Mouse (Mus musculus) cerebellum, postnatal 36 days (tissue): ENCODE measurements around the gene Prkcq.

Experiments
- DNase-seq, 2 experiments: peaks; one replicate each; pipeline ENCODE4 v3.0.0; 2021 to 2022; ENCODE audit warnings: mixed read lengths in 2 of 2

The Prkcq gene

GRCm38 (mm10) chr2:11224808-11225484 is 53.0 kb downstream of the Prkcq start:
- DNase-seq, result no peak

GRCm38 (mm10) chr2:11225485-11225876 is 53.6 kb downstream of the Prkcq start:
- DNase-seq, result no peak

DNA sequence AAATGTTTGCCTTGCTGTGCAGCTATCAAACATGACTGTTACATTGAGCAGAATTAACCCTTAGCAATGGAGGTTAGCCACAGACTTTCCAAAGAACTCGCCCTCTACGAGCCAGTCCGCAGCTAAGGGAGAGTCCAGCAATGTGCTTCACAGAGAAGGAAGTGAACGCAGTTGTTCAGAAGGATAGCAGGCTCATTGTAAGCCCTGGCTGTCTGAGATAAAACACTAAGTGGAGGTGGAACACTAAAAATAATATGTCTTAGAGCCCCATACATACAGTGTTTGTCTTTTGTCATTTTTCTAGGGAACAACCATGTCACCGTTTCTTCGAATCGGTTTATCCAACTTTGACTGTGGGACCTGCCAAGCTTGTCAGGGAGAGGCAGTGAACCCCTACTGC is 54.6 kb downstream of the Prkcq start:
- no peak for DNase-seq

DNA sequence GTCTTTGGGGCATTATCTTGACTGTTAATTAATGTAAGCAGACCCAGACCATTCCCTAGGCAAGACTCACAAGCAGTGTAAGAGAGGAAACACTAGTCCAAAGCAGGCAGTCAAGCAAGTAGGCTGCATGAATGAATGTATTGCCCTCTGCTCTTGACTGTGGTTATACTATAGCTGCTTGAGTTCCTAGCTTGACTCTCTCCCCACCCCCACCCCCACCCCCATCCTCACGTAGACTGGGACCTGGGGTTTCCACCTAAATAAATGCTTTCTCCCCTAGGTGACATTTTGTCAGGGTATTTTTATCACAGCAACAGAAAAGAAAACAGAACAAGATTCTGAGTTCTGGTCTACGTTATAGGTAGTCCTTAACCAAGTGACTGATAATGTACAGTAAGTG is 57.2 kb downstream of the Prkcq start:
- DNase-seq, result no peak

DNA sequence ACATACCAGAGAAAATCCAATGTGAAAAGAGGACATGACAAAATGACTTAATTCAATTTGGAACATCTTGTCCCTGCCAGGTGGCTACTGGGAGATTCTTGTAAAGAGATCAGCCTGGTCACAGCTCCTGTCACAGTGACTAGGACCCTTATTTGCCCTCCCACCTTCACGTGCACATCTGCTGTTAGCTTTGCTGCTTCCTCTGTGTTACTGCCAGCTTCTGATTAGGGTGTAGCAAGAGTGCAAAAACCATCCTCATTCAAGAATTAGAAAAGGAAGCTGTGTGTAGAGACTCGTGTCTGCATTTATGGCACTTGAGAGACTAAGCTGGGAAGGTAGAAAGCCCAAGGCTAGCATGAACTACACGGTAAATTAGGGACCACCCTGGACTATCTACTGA is 59.2 kb downstream of the Prkcq start:
- DNase-seq, result no peak

DNA sequence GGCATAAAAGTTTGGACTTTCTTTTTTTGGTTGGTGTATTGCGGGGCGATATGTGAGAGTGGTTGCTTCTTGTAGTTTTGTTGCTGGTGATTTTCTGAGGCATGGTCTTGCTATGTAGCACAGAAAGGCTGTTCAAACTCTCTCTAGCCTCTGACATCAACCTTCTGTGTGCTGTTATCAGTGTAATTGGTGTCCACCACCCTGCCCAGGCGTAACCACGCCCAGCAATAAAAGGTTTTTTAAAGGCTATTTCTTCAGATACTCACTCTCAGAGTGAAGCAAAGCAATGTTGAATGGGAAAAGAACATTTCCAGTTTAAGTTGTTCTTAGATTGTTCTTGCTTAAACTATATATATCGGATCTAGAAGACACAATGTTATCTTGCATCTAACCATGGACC is 60.1 kb downstream of the Prkcq start:
- no peak for DNase-seq

DNA sequence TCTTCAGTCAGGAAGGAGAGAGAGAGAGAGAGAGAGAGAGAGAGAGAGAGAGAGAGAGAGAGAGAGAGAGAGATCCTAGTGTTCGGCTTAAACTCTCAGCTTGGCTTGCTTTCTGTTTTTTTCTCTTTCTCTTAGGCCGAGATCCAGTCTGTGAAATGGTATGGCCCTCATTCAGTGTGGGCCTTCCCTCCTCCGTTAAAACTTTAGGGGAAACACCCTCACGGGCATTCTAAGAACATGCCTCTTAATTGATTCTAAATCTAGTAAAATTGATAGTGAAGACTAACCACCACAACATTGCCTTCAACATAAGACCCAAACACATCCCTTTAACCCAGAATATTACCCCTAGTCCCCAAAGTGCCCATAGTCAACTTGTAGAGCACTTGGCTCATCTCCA is 66.3 kb downstream of the Prkcq start:
- no peak for DNase-seq

DNA sequence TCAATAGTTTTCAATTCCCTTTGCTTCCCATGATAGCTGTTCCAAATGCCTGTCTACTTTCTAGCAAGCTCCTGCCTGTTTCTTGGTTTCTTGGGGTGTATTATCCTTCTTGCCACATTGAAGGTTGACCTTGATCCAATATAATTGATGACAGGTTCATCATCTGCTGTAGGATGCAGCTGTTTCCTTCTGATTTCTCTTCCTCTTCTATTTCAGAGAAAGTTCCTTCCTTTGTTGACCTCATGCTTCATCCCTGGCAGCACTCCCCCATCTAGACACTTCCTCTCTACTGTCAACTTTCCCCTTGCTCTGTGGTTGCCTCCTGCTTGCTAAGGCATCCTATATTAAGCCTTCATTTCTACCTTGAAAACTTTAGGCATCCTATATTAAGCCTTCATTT is 67.6 kb downstream of the Prkcq start:
- DNase-seq, result no peak

DNA sequence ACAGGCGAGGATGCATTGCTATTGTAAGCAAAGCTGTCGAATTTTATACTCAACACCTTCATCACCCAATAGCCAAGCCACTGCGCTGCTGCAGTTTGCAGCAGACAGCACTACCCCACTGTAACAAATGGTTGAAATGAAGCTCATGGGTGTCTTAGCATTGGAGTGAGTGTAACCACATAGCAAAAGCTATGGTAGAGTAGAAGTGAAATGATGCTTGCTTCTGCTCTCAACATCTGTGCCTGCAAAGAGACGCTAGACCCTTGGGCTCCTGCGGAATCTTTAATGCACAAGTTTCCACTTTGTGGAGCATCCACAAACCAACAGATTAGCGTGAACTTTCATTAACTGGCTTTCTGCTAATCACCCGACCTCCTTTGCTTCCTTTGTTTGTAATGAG is 74.0 kb downstream of the Prkcq start:
- no peak for DNase-seq

- DNase-seq, result peak; percentile 3 to 14
Measured at GRCm38 (mm10) chr2:11253945-11254344, 82.0 kb downstream of the Prkcq start.

- DNase-seq, result no peak
Measured at GRCm38 (mm10) chr2:11254446-11254845, 82.5 kb downstream of the Prkcq start.

DNA sequence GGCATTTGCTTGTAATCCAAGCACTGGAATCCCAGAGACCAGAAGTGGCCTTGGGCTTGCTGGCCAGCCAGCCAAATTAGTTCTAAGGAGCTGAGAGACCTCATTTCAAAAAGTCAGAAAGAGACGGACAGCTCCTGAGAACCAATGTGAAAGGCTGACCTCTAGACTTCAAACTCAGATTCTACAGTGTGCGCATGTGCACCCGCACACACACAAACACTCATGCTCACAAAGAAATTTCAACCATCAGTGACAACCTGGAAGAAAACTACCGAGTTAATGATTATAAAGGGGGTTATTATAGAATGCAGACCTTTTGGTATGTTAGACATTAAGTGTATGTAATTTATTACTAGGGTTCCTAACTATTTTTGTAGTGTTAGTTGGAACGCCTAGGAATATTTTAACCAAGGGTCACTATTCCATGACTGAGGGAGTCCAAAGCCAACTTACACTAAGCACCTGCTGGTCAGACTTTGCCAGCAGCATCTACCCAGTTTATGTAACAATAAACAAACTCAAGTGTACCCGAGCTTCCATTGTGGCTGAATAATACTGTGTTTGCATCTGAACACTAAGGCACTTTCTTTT is 85.4 kb downstream of the Prkcq start:
- DNase-seq, result no peak

DNA sequence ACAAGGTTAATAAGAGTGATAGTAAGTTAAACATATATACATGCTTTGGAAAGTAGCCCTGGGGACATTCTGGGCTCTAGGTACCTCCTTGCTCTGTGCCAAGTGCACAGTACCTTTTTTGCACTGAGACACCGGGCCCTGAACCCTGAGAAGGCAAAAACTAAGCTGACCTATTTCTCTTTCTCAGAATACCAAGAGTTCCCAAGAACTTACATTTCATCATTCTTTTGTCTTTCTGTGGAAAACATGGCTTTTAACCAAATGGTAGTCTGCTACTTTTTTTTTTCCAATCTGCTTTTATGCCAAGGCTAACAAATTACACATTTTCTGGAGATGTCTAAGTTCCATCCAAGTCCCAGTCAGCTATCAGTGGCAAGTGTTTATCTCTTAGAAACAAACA is 86.3 kb downstream of the Prkcq start:
- DNase-seq, result no peak

GRCm38 (mm10) chr2:11259361-11259760 is 87.5 kb downstream of the Prkcq start:
- DNase-seq, result no peak

DNA sequence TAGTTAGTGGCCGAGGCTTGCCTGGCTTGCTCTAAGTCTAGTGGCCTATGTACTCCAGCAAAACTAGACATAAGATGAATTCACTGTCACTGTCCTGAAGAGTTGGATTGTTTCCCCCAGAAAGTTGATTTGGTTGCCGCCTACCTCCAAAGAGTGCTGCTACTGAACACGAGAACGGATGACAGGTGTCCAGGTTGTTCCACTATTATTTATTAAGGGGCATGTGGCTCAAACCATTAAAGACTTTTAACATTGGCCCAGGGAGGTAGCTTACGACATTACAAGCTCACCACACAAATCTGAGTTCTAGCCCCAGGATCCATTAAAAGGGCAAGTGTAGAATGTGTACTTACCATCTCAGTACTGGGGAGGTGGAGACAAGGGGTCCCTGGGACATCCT is 92.9 kb downstream of the Prkcq start:
- DNase-seq, result no peak

DNA sequence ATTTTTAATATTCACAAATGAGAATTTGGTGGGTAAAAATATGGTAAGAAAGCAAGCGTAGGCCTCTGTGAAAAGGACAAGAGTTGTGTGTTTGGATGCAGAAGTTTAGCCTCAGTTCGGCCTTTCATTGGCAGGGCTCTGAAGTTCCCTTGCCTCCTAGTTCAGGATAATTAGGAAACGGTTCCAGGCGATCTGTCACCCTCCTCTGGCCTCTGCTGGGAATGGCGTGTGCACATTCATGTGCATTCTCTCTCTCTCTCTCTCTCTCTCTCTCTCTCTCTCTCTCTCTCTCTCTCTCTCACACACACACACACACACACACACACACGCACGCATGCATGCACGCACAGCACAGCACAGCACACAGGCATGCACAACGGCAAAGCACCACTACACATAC is 93.5 kb downstream of the Prkcq start:
- no peak for DNase-seq

DNA sequence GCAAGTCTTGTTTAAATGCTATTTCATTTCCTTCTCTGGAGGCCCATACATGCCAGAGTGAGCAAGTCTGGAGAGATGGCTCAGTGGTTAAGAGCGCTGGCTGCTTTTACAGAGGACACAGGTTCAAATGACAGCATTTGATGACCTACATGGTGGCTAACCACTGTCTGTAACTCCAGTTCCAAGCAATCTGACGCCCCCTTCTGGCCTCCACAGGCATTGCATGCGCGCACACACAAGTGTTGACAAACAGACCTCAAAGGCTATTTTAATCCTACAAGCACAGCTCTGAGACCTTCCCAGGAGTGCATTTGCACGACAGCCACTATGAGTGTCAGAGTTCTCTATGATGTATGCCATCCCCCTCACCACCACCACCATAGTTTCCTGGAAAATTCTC is 94.4 kb downstream of the Prkcq start:
- no peak for DNase-seq

DNA sequence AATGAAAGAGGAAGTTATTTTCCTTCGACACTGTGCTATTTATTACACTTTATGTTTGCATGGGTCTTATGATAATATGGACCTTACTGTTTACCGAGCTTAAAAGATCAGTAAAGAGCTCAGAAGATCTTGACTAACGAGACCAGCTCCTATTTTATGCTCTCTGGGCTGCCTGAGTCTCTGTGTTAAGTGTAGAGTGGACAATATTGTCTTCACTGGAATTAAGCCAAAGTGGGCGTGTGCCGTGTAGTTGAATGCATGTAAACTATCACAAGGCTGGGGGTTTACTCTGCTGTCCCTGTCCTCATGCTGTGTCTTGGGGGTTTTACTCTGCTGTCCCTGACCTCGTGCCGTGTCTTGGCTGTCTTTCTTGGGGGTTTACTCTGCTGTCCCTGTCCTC is 107.1 kb downstream of the Prkcq start:
- DNase-seq, result no peak

DNA sequence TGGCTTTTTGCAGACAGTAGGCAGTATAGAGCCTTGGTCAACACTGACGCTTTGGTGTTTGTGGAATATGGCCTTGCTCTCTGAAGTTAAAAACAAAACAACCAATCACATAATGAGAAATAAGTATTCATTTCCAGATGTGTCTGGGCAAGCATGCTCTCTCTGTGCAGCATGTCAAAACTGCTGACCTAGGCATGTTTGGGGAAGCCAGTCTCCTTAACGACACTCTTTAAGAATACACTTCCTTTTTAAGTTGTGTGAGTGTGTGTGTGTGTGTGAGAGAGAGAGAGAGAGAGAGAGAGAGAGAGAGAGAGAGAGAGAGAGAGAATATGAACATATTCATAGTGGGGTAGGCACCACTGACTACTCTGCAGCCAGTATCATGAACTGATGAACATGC is 108.3 kb downstream of the Prkcq start:
- DNase-seq, result no peak

DNA sequence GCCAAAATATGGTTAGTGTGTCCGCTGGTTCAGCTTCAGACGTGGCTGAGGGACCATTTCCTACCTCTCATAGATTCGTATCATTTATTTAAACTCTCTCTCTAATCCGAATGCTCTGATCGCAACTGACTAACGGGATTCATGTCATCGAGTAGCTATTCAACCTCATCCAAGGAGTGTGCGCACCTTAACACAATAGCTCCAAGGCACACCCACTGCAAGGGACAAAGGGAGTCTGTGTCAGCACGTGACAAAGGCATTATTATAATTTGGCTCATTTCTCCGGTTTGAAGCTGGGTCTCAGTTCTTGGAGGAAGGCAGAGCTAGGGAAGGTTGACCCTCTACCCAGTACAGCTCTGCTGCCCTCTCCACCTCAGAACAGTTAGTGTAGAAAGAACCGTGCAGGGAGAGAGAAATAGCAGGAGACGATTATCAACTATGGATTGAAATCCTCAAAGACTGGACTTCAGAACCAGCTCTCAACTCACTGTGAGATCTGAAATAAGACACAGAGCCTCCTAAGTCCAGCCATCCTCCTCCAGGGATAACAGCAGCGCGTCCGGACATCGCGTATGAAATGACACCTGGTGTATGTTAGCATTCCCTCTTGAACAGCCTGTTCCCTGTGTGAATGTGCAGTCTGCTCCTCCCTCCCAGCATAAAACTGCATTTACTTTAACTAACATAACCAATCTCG is 116.1 kb downstream of the Prkcq start:
- no peak for DNase-seq

DNA sequence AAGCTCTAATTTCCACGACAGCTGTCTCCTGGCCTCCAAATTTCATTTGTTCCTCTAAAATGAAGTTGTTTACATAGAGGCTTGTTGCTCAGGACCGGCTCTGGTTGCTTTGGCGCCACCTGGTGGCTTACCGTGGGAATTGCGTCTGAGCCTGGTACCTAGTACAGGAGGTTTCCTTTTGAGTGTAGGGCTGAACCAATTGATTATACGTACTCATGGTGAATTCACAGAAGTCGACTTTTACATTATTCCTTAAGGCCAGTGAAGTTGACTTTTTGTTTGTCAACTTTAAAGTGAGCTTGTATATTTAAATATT is 116.6 kb downstream of the Prkcq start:
- peak; percentile 78 to 82 for DNase-seq

DNA sequence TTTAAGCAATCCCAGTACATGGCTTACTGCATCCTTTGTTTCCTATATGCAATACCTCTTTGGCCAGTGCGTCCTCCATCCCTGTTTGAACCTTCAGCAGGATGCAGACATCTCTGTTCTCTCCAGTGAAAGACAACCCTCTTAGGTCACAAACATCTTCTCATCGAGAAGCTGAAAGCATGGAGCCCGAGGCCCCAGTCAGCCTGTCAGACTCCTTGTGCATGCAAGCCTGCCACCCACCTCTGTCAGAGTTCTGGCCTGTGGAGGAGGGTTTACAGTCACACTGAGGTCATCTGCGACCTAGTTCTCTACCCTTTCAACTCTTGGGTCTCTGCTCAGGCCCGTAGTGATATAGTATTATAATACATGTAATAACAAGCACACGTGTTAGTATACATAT is 119.0 kb downstream of the Prkcq start:
- no peak for DNase-seq

DNA sequence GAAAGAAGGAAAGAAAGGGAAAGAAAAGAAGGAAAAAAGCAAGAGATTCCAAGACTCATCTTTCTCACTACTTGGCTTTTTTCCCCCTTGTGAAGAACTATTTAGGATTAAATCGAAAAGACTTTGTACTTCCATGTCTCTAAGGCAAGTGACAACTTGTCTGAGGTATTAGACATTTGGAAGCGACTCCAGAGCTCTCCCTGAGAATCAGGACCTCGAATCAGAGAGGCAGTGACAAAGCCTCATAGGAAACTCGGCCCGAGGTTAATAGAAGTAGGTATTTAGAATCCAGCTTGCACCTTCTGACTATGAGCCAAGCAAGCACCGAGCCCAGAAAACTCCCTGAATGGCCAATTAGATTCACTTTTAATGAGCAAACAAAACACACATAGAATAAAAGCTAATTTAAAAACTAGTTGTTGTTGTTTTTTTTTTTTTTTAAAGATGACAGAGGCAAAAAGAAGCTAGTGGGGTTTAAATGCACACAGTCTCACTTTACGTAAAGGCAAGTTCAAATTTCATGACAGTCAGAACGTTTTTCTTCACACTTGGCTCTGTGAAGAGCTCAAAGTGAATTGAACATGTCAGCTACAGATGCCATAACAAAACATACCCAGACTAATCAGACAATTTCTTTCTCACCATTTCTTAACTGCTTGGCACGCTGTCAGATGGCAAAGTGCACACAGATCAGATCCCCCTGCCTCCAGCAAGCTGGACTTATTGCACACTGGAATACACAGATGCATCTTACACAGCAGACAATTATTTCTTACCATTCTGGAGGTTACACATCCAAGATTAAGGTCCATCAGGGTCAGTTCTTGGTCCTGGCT is 119.9 kb downstream of the Prkcq start:
- no peak for DNase-seq

- no peak for DNase-seq
Measured at GRCm38 (mm10) chr2:11293144-11293543, 121.2 kb downstream of the Prkcq start.
